Mouse (Mus musculus) kidney, adult 2 months (tissue): ENCODE measurements around the gene Mapk8. TPM values are rescaled to one million over a fixed set of nuclear protein-coding genes. Genes with fewer than 3 reads are reported as not detected.

ENCODE experiments used
- DNase-seq: peaks from one replicate; pipeline ENCODE4 v3.0.0; 2021
- H3K27ac ChIP-seq: fragments of 200-500 bp; 2 replicates; pipeline ENCODE4 v1.5.1; 2012; ENCODE audit warnings: low read depth, low read length, control low read depth, inconsistent platforms; ENCODE audit not compliant: insufficient read depth
- H3K27me3 ChIP-seq: fragments of 200-500 bp; replicated peaks from 2 replicates; pipeline ENCODE4 v1.6.1; 2012; ENCODE audit warnings: mild to moderate bottlenecking, moderate library complexity, low read length, inconsistent platforms; ENCODE audit not compliant: control insufficient read depth, insufficient read depth
- H3K36me3 ChIP-seq: fragments of 200-500 bp; 2 replicates; pipeline ENCODE4 v1.6.1; 2012; ENCODE audit warnings: mild to moderate bottlenecking, moderate library complexity, low read length, inconsistent platforms; ENCODE audit not compliant: control insufficient read depth, insufficient read depth
- H3K4me1 ChIP-seq: fragments of 200-500 bp; 2 replicates; pipeline ENCODE4 v1.6.1; 2011; ENCODE audit warnings: low read length; ENCODE audit not compliant: control insufficient read depth, insufficient read depth
- H3K4me3 ChIP-seq: fragments of 200-500 bp; 2 replicates; pipeline ENCODE4 v1.5.1; 2011; ENCODE audit warnings: mild to moderate bottlenecking, low read depth, low read length, control low read depth; ENCODE audit not compliant: insufficient read depth
- CTCF ChIP-seq: fragments of 200-500 bp; conservative IDR thresholded peaks from 2 replicates; pipeline ENCODE4 v1.5.1; 2011; ENCODE audit warnings: low read depth, mild to moderate bottlenecking, control low read depth, low read length, moderate library complexity, mixed read lengths; ENCODE audit not compliant: insufficient read depth, insufficient read length
- POLR2A ChIP-seq: fragments of 200-500 bp; IDR thresholded peaks from one replicate; pipeline ENCODE4 v1.6.1; 2011; ENCODE audit warnings: low read depth, low read length, control low read depth
- WGBS: fragments of 180-500 bp; shearing (Covaris S2); methylation state at CpG from one replicate; pipeline ENCODE4 v1.1.7; 2018; 5-methylcytosine and 5-hydroxymethylcytosine counted together
- polyA plus RNA-seq: library from polyadenylated mRNA; depleted of rRNA; stranded (reverse); fragments of >200 nt; gene quantifications from 2 replicates; pipeline ENCODE4 v1.2.3, GENCODE M21; 2012; rRNA removed

Mapk8 gene
- polyA plus RNA-seq: 6.7 and 9.5 TPM in 2 replicates

GRCm38 (mm10) chr14:33447027-33447569 is at the start of gene Mapk8:
Gene Mapk8, minus strand, starts transcription at chr14:33447158.
- Histone ChIP-seq H3K36me3 (no peaks in the 10 kb centered on the region), H3K27me3 (no peaks in the 10 kb centered on the region), H3K27ac (peak within 1 kb of the TSS; percentile 33; the same call in 1 of the 2 replicates), H3K4me1 (peaks cover 5% of the 10 kb centered on the region; the same call in 1 of the 2 replicates), H3K4me3 (peak within 1 kb of the TSS; percentile 80)
- TF ChIP-seq CTCF (no peak), POLR2A (peak; percentile 65)
- peak; percentile 98 for DNase-seq
- under 1% methylated on average over 68 of the region's 70 CpGs for WGBS

DNA sequence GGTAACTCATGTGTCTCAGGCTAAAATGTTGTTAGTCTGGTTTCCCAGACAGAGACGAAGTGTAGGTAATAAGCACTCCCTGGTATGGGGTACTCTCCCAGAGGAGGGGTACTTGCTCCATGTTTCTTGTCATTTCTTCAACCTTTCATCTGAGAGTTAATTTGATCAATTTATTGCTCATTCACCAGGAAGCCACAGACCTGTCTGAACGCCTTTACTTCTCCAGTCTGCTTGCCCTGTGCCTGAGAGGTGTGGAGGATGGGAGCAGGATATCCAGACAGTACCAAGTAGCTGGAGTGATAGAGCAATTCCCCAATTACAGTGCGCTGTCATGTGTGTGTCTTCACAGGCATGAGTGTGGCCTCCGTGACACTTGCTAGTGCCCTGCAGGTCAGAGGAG is 48.3 kb upstream of the Mapk8 start:
- Histone ChIP-seq H3K27me3 (no peaks in the 10 kb centered on the region), H3K27ac (no peak overlapping the region), H3K36me3 (no peaks in the 10 kb centered on the region), H3K4me1 (no peaks in the 10 kb centered on the region), H3K4me3 (no peak overlapping the region)
- WGBS: 83% methylated on average over 4 of the region's 4 CpGs
- DNase-seq: no peak
- no peak for TF ChIP-seq CTCF
- no peak for TF ChIP-seq POLR2A

DNA sequence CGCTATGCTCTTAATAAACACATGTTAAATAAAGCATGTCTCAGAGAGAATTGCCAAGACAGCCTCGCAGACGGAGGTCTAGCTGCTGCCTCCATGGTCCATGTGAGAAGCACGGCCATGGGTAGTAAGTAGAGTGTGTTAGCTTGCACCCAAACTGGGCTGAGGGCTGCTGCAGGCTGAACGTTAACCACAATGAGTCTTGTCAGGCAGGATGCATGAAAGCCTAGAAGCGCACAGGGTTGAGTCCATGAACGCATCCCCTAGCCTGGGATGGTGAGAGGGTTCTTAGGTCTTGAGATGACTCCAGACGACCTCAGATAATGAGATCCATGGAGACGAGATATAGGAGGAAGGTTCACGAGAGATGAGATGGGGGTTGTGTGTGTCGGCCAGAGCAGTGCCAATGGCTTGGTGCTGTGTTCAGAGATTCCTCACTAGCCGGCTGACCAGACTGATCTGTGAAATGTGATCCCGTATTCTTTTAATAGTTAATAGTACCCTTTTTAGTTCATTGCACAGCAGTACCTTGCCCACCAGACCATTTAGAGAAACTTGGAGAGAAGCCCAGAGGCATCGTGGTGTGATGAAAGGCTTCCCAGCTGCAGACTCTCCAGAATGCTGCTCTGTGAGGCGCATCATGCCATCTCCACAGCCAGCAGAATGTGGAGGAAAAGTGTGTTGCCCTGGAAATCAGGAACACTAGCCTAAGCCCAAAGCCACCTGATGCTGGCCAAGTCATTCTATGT is 41.0 kb upstream of the Mapk8 start:
- TF ChIP-seq CTCF (no peak), POLR2A (no peak)
- no peaks in the 10 kb centered on the region for H3K36me3 ChIP-seq
- H3K4me3 ChIP-seq: no peak overlapping the region
- peak; percentile 90 for DNase-seq
- WGBS: 29% methylated on average over 15 of the region's 15 CpGs
- no peak overlapping the region for H3K27ac ChIP-seq
- no peaks in the 10 kb centered on the region for H3K27me3 ChIP-seq
- H3K4me1 ChIP-seq: 0 out of 2 replicates have a peak, but pooled peaks cover 5% of the 10 kb centered on the region

- Histone ChIP-seq H3K36me3 (no peaks in the 10 kb centered on the region), H3K4me1 (no peaks in the 10 kb centered on the region), H3K27ac (no peak overlapping the region), H3K4me3 (no peak overlapping the region), H3K27me3 (no peaks in the 10 kb centered on the region)
- no peak for DNase-seq
- 76% methylated on average over 3 of the region's 3 CpGs for WGBS
- TF ChIP-seq CTCF: no peak
Measured at GRCm38 (mm10) chr14:33481991-33482390, 35.0 kb upstream of the Mapk8 start.

DNA sequence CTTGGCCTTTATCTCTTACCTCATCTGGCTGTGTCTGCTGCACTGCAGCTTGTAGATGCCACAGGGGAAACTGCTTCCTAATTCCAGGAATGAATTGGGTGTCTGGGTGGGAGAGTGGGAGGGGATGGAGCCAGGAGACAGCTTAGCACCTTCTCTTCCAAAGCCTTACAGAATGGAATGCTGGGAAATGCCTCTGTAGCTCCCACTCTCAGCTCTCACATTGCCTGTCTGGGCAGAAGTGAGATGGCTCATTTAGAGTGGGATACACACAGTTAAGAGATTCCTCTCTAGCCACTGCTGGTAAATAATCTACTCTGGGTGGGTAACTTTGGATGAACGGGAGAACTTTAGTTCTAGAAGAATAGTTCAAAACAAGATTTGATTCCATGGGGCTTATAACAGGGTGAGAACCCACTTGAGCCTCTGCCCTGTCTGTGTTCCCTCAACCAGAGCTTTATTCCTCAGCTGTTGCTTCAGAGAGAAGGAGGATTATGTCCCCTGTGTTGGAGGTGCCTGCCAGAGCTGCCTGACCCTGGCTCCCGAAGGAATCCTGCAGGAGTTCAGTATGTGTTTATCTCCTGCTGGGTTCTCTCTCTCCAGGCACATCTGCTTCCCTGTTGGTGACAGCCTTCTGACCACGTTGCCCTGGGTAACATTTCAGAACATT is 29.3 kb upstream of the Mapk8 start:
- no peak for TF ChIP-seq CTCF
- TF ChIP-seq POLR2A: no peak
- DNase-seq: no peak
- H3K27me3 ChIP-seq: no peaks in the 10 kb centered on the region
- no peaks in the 10 kb centered on the region for H3K4me1 ChIP-seq
- no peak overlapping the region for H3K27ac ChIP-seq
- WGBS: 14% methylated on average over 3 of the region's 3 CpGs
- no peak overlapping the region for H3K4me3 ChIP-seq
- no peaks in the 10 kb centered on the region for H3K36me3 ChIP-seq

DNA sequence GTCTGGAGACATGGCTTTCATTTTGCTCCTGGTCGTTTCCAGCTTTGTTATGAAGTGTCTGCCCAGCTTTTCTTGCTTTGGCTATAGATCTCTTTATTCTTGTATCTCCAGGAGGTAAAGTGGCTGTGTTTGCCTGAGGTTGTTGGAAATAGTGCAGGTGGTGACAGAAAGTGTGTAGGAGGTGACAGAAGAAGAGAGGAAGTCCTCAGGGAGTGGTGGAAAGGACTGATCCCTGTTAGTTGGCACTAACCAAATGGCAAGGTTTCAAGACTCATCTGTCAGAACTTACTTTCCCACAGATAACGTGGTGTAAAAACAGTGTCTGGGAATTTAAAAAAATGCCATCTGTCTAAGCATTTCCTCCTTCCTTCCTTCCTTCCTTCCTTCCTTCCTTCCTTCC is 27.5 kb upstream of the Mapk8 start:
- no peak overlapping the region for H3K4me3 ChIP-seq
- DNase-seq: no peak
- TF ChIP-seq CTCF (no peak), POLR2A (no peak)
- no peak overlapping the region for H3K27ac ChIP-seq
- no peaks in the 10 kb centered on the region for H3K27me3 ChIP-seq
- no peaks in the 10 kb centered on the region for H3K36me3 ChIP-seq
- H3K4me1 ChIP-seq: no peaks in the 10 kb centered on the region
- WGBS: 53% methylated on average over 2 of the region's 2 CpGs

- 68% methylated on average over 3 of the region's 3 CpGs for WGBS
- no peak within 1 kb of the TSS for H3K27ac ChIP-seq
- H3K36me3 ChIP-seq: no peaks in the 10 kb centered on the region
- DNase-seq: no peak
- H3K27me3 ChIP-seq: no peaks in the 10 kb centered on the region
- no peak for TF ChIP-seq CTCF
- TF ChIP-seq POLR2A: no peak
- no peaks in the 10 kb centered on the region for H3K4me1 ChIP-seq
- no peak within 1 kb of the TSS for H3K4me3 ChIP-seq
Measured at GRCm38 (mm10) chr14:33471331-33471730, 24.4 kb upstream of the Mapk8 start, which contains the start of gene Frmpd2. Gene Frmpd2, plus strand, starts transcription at chr14:33471696.
